Mouse (Mus musculus): ENCODE results near the gene Mcam.

GRCm38 (mm10) chr9:44115599-44115998 is 18.7 kb upstream of the Mcam start:
- TF ChIP-seq POLR2A (IDR thresholded peaks at IDR 0.05; ENCODE audit: low read depth, low read length) (no peak), CTCF (IDR thresholded peaks at IDR 0.05; ENCODE audit: borderline replicate concordance, insufficient read depth, low read length) (no peak)

Data from embryonic fibroblast, embryonic 13.5 days (primary cell).